Comparison of ENCODE assay signal across 24 mouse cellular contexts in genomic region chr13:71975753-71976152, GRCm38 (mm10). TPM values are rescaled to one million over a fixed set of nuclear protein-coding genes. Genes with fewer than 3 reads are reported as not detected.
DNase-seq lines count a peak whose midpoint lies in the region; TF ChIP-seq lines count a peak whose summit lies in the region.
"Had no signal": no experiment of that assay in that cellular context is flagged by ENCODE, and none has a peak within 500 bp of the region (broad histone marks: within the 10 kb centered on the region; RNA-seq: fewer than 3 reads in every experiment).

No protein-coding gene starts in this region.

- TF ChIP-seq POLR2A in lung, adult 2 months (IDR thresholded peaks at IDR 0.05; ENCODE audit: borderline replicate concordance, extremely low read depth, low read depth, low read length) = no peak

- DNase-seq in heart, adult 11 months = peak; percentile 40
- no peak for DNase-seq in heart, postnatal 14 days
- peak; percentile 31 to 69 for DNase-seq in lung, adult 18-20 months
- DNase-seq in lung, postnatal 25 days (ENCODE audit: low spot score) = no peak
- peak; percentile 68 for DNase-seq in lung, postnatal 36 days
- no peak for DNase-seq in lung, adult 2 months
- DNase-seq: adrenal gland, adult 8-10 months; adrenal gland, postnatal 14 days; adrenal gland, postnatal 36 days; B cell, adult 2 months; cerebellum, adult 11-12 months; cerebellum, adult 2 months; cerebellum, adult 9-10 months; cerebellum, postnatal 10 days; cerebellum, postnatal 25 days had no signal

- H3K4me1 ChIP-seq in lung, adult 2 months (ENCODE audit: control insufficient read depth, insufficient read depth, low read length) = peaks cover 5% of the 10 kb centered on the region
- H3K4me1 ChIP-seq: embryonic facial prominence, embryonic 12.5 days; forebrain, embryonic 13.5 days; forebrain, embryonic 15.5 days had no signal

- WGBS in lung, adult 2 months = 46% methylated on average over 3 of the region's 3 CpGs

- TF ChIP-seq CTCF in lung, adult 2 months (IDR thresholded peaks at IDR 0.05; ENCODE audit: insufficient read depth, low read length) = no peak

- intact Hi-C loops in heart, postnatal 14 days (cut with DNase I) = no loop called here

- H3K4me3 ChIP-seq in lung, adult 2 months (replicated peaks; ENCODE audit: extremely low read depth, low read depth, low read length) = no peak overlapping the region
- H3K4me3 ChIP-seq: embryonic facial prominence, embryonic 10.5 days; embryonic facial prominence, embryonic 12.5 days; forebrain, embryonic 13.5 days; forebrain, embryonic 15.5 days had no signal

RNA-seq across cellular contexts. Expression of gene Irx1, which starts 12.2 kb away (rescaled TPM):
- 1 to 10 TPM; 4.4 to 5.4 TPM for total RNA-seq in heart, postnatal 14 days (2021)
- polyA plus RNA-seq in lung, adult 2 months (2012; rRNA removed) = 122 and 300 TPM in 2 replicates
- total RNA-seq: adrenal gland, adult 18-20 months; adrenal gland, adult 8-10 months; adrenal gland, postnatal 36 days; CH12.LX; G1E had no signal
- polyA plus RNA-seq: activated CD4-positive, CD25-positive, alpha-beta regulatory T cell, adult 4 months; CD4-positive, CD25-positive, alpha-beta regulatory T cell, adult 4 months; G1E had no signal

Comparison
In these comparisons a context has a peak if more than half of its experiments do, and no peak if none do; other contexts are left out.
1. DNase-seq: peak in heart, adult 11 months (single experiment), lung, adult 18-20 months (2 of 2) and lung, postnatal 36 days (single experiment); none in heart, postnatal 14 days (0 of 2), lung, postnatal 25 days (single experiment) and lung, adult 2 months (single experiment).